Mouse (Mus musculus) cerebellum, postnatal 14 days (tissue): ENCODE data around the gene Prf1.

Experiments used
- DNase-seq, 2 experiments: peaks; one replicate each; pipeline ENCODE4 v3.0.0; 2021; ENCODE audit warnings: mixed read lengths in 2 of 2

The Prf1 gene

GRCm38 (mm10) chr10:61297477-61297876 lies at the start of gene Prf1:
Gene Prf1 (plus strand): TSS chr10:61297833.
- no peak for DNase-seq

DNA sequence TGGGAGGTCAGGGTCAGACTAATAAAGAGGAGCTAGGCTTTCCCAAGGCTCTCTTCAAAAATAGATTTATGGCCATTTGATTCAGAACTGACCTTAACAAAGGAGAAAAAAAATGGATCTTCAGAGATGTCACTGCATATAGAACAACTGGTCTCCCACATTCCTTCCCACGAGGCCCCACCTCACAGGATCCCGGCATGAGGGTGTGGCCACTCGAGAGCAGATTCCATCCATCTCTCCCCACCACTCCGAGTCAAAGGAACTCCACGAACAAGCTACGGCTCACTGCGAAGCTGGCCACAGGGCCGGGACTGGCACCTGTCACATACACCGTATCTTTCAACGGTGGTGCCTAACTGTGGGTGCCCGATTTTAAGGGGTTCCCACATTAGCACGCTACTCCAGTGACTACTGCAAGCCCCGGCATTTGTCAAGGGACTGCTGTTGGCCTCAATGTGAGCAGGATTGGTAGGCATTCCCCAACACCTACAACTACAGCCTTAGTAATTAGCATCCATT lies 49.0 kb upstream of the Prf1 start:
- no peak for DNase-seq

DNA sequence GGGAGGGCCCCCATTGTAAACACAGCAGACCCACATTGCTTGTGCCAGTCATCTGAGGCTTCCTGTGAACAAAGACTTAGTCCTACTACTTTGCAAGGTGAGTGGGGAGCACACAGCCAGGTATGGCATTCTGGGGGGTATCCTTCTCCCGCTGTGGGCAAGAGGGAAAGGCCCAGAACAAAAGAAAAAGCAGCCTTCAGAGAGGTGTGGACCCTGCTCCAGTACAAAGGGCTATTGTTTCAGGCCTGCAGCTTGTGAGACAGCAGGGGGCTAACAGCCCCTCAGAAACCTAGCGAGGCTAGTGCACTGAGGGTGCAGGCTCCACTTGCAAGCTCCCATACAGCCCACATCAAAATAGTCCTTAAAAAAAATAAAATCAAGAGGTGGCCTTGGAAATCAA lies 47.7 kb upstream of the Prf1 start:
- DNase-seq = no peak

DNA sequence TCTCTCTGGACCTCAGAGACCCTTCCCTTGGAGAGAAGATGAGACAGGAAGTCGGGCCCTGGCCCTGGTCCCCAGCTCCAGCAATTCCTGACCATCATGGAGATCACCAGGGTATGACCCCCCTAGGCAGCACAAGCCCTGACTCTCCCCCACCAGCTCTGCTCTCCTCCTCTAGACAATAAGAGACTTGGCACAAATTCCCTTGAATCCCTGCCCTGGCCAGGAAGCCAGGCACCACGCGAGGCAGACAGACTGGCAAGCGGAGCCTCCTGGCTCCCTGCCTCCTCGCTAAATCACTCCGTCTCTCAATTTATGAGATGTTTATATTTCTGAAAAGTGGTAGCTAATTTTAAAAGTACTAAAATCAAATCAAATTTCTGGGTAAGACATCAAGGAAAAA lies 42.9 kb upstream of the Prf1 start:
- peak; percentile 89 to 93 for DNase-seq

DNA sequence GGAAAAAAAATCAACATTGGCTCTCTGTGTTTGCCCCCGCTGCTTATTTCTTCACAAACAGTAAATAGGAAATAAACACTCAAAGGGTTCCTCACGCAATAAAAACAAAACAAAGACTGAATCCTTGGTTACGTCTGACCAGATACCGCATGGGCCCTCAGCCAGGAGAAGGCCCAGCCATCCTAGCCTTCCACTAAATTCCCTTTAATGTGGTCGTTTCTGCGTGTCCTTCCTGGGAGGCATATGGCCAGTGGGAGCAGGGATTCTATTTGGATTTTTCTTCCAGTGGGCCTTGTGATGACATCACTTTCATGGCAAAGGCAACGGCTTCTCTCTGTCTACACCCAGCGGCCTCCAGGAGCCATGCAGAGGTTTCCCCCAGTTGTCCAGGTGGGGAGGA lies 42.4 kb upstream of the Prf1 start:
- DNase-seq = peak; percentile 58 to 63

DNA sequence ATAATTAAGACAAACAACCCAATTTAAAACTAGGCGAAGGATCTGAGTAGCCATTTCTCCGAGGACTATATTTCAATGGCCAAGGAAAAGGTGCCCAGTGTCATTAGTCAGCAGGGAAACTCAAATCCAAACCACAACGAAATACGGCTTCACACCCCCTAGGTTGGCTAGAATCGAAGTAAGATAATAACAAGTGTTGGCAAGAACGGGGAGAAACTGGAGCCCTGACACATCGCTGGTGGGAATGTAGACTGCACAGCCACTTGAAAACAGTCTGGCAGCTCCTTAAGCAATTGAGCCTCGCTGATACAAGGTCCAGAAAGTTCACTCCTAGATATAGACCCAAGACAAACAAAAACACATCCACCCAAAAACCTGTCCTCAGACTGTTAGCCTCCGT lies 41.0 kb upstream of the Prf1 start:
- DNase-seq = no peak

DNA sequence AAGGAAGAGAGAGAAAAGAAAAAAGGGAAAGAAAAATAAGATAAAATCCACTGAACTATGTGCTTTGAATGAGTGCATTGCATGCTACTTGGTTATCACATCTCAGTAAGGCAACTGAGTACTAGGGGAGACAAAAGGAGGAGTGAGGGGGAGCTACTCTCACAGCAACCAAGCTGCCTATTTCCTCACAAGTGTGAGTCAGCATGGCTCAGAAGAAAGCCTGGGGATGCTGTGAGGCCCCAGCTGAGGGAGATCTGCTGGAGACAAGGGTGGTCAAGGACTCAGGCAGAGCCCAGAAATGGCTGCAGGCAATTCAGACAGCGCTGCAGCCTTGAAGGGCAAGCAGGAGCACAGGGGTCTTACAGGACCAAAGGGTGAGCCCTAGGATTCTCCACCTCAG lies 39.5 kb upstream of the Prf1 start:
- no peak for DNase-seq

DNA sequence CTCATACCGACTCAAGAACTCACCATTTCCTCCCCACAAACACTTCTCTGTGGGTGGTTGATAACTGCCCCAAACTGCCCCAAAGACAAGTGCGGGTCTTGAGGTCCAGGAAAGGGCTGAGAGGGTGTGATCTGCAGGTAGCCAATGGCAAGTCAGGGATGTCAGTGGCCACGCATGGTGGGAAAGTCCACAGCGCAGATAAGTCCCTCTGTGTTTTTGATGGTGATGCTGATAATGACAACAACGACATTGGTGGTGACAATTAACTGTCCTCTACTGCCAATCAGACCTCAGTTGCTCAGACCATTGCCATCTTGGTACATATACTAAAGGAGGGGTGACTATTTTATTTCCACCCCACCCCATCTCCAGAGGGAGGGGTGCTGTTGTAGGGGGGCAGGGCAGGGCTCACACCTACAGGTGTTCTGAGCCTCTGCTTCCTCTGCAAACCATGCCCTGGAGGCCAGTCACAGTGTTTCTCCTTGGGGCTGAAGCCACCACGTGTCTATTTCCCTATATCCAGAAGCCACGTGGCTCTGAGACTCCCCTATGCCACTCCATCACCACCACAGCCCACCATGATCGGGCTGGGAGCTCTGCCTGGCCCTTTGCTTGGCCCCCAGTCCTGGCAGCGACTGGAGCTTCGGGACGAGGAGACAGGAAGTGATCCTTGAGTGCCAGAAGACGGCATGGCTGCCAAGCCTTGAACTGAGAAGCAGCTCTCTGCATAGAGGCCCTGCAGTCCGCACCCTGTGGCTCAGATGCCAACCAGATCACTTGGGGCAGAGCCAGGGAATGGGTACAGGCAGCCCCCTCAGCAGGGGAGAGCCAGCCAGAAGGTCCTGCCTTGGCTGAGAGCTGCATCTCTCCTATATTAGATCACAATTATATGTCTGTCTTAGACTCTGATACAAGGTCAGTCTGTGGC lies 36.1 kb upstream of the Prf1 start:
- peak; percentile 75 to 84 for DNase-seq

GRCm38 (mm10) chr10:61263606-61264005 lies 34.0 kb upstream of the Prf1 start:
- DNase-seq = no peak

DNA sequence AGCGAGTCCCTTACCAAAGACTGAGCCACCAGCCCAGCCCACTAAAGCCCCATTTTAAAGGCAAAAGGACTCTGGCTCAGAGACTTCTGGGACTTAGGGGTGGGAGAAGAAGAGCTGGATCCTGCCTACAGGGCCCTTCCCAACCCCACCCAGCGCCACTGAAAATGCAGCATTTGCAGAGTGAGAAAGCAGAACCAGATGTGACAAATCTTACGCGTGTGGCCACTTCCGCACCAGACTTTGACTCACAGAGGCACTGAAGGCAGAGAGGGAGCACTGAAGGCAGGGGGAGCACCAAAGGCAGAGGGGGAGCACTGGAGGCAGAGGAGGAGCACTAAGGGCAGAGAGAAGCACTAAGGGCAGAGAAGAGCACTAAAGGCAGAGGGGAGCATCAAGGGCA lies 30.3 kb upstream of the Prf1 start:
- no peak for DNase-seq

DNA sequence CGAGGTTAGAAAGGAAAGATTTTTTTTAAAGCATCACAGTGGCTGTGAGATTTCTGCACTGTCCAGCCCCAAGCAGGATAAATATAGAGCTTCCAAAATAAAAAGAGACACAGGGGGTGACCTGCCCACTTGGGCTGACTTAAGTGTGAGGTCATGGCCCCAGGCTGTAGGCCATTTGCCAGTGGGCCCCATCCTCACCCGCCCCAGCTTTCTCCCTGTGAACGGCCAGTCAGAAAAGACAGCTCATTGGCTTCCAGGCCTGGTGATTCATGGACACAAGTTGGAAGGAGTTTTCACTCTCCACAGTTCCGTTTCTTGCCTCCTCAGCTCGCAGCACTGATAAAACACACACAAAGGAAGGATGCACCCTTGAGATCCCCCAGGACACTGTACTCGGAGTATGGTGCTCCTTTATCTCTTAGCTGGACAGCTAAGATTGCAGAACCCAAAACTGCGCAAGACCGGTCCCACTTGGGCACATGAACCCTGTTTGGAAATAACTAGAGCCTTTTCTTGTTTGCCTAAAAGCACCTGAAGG lies 25.5 kb upstream of the Prf1 start:
- DNase-seq = no peak

GRCm38 (mm10) chr10:61272631-61273030 lies 25.0 kb upstream of the Prf1 start:
- no peak for DNase-seq

DNA sequence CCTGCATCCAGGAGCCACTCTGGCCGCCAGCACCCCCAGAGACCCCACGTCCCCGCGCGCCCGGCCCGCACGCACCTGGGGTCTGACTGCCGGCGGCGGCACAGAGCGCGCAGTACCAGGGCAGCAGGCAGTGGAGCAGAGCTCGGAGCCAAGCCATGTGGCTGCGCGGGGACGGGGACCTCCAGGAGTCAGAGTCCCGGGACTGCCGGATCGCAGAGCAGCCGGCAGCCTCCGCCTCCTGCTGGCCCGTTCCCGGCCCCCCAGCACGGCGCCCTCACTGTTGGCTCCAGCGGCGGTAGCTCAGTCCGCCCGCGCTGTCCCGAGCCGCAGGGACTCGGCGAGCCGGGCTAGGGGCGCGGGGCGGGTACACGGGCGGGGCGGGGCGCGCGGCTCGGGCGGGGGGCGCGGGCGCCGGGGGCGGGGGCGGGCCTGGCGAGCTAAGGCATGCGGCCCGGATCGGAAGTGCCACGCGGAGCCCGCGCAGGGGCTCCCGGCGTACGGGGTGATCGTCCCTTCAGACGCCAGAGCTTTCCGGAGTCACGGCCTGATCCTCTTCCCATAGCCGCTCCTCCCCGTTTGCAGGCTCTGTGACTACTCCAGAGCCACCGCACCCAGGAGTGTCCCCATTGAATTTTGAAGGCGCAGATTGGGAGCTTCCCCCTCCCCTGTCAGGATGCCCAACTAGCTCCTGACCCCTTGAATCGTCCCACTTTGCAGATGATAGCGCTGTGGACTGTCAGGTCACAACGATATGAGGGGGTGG lies 24.4 kb upstream of the Prf1 start, which contains the start of gene Adamts14:
Gene Adamts14, minus strand, starts transcription at position 358 of the 763 bp plus-strand sequence.
- peak; percentile 40 to 43 for DNase-seq

- no peak for DNase-seq
These were observed 23.8 kb upstream of the Prf1 start for GRCm38 (mm10) chr10:61273844-61274215.

GRCm38 (mm10) chr10:61274532-61274931 lies 23.1 kb upstream of the Prf1 start:
- DNase-seq = no peak

GRCm38 (mm10) chr10:61275669-61276110 lies 21.9 kb upstream of the Prf1 start:
- DNase-seq = peak; percentile 58 to 59

DNA sequence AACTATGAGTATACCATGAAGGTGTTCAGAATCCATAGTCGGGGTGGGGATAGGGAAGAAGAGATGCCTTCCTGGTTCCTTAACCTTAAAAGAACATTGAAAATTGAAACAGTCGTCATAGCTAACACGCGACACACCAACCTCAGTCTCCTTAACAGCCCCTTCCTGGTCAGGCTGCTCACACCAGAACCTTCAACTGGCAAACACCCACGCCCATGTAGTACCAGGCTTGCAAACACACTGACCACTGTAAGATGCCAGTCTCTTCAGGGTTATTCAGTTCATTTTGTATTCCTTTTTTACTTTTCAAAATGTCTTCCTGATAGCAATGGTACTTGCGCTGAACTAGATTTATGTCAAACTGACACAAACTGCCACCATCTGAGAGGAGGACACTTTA lies 20.6 kb upstream of the Prf1 start:
- no peak for DNase-seq

DNA sequence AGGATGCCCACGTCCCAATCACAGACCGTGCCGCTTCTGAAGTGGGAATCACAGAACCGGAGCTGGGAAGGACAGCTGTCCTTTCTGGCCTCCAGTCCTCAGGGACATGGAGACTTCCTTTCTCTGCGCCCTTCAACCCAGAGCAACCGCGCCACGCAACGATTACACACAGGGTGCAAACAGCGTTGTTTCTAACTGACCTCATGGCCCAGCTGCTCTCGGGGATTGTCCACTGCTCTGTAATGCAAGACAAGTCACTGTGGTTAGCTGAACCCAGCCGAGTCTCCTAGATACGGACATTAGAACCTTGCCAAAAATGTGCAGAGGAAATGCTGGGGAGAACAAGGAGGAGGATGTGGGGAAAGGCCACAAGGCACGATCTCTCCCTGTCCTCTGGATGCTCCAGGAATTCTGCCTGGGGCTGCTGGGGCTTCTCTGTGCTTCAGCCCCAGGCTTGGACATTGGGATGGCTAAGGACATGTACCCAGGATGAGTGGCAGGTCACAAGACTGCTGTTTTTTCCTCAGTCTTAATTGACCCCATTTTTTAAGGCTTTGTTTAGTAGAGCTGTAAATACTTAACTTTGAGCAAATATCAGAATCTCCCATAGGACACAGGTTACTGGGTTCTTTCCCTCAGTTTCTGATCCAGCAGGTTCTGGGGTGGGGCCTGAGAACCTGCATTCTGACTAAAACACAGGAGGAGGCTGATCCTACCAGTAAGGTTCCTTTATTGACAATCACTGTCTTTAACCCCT lies 19.5 kb upstream of the Prf1 start:
- DNase-seq = no peak

GRCm38 (mm10) chr10:61281115-61281514 lies 16.5 kb upstream of the Prf1 start:
- DNase-seq = no peak

DNA sequence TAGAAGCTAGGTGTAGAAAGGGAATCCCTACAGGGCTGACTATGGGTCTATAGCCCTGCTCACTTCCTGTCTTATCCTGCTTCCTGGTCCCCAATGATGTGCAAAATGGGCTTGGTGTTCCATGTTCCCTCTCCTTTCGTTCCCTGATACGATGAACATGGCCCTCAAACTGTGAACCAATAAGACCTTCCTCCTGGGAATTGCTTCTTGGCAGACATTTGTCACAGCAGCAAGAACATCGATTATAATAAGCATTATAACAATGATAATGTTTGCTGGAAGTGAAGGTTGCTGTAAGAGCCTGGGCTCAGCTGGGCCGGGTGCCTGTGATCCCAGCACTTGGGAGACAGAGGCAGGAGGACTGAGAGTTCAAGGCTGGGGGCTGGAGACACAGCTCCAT lies 13.3 kb upstream of the Prf1 start:
- no peak for DNase-seq

GRCm38 (mm10) chr10:61285271-61285670 lies 12.4 kb upstream of the Prf1 start:
- DNase-seq = peak; percentile 73 to 78

- no peak for DNase-seq
These were observed 11.4 kb upstream of the Prf1 start for GRCm38 (mm10) chr10:61286246-61286645.

- DNase-seq = no peak
These were observed 7.6 kb upstream of the Prf1 start for GRCm38 (mm10) chr10:61290016-61290415.
